Mouse (Mus musculus) cerebellum, adult 9-11 months (tissue): ENCODE data around the gene Zcchc17.
A peak's percentile ranks its signal among the peaks of the same experiment; 100 is the strongest.

Experiments
- DNase-seq: peaks from one replicate; pipeline ENCODE4 v3.0.0; 2022

Zcchc17 gene

GRCm38 (mm10) chr4:130279105-130279504 is 80.6 kb downstream of the Zcchc17 start, which contains the start of gene Serinc2:
Gene Serinc2, minus strand, starts transcription at chr4:130279205.
- DNase-seq: no peak

GRCm38 (mm10) chr4:130276573-130277176 is 83.1 kb downstream of the Zcchc17 start:
- DNase-seq: no peak

- DNase-seq: no peak
These were observed 84.0 kb downstream of the Zcchc17 start for GRCm38 (mm10) chr4:130275823-130276105.

- DNase-seq: peak; percentile 72
These were observed 84.5 kb downstream of the Zcchc17 start for GRCm38 (mm10) chr4:130275016-130275822.

GRCm38 (mm10) chr4:130274346-130275015 is 85.3 kb downstream of the Zcchc17 start:
- peak; percentile 80 for DNase-seq

- DNase-seq: peak; percentile 82
These were observed 85.9 kb downstream of the Zcchc17 start for GRCm38 (mm10) chr4:130273698-130274345.

- peak; percentile 52 for DNase-seq
These were observed 89.0 kb downstream of the Zcchc17 start for GRCm38 (mm10) chr4:130270611-130271347.

- DNase-seq: peak; percentile 88
These were observed 89.7 kb downstream of the Zcchc17 start for GRCm38 (mm10) chr4:130270089-130270488.

GRCm38 (mm10) chr4:130268736-130269135 is 91.0 kb downstream of the Zcchc17 start:
- no peak for DNase-seq

- no peak for DNase-seq
These were observed 92.7 kb downstream of the Zcchc17 start for GRCm38 (mm10) chr4:130267069-130267468.

GRCm38 (mm10) chr4:130266601-130267000 is 93.1 kb downstream of the Zcchc17 start:
- no peak for DNase-seq
